Mouse (Mus musculus) embryo, embryonic 9.5 days (tissue): ENCODE results near the gene Itgam.
"Not testable (repeated sequence)": the region's sequence is repeated elsewhere in the genome, so short reads cannot be mapped to it uniquely, and the experiment has no call there.

Source experiments
- DNase-seq: peaks from one replicate; pipeline ENCODE4 v3.0.0-alpha.2; 2017; ENCODE audit errors: extremely low spot score

Itgam gene

GRCm38 (mm10) chr7:128132148-128132547, 69.7 kb downstream of the Itgam start:
- no peak for DNase-seq

GRCm38 (mm10) chr7:128133596-128133995, 71.2 kb downstream of the Itgam start:
- no peak for DNase-seq

GRCm38 (mm10) chr7:128136927-128137326, 74.5 kb downstream of the Itgam start:
- no peak for DNase-seq

- no peak for DNase-seq
These were observed 77.2 kb downstream of the Itgam start for GRCm38 (mm10) chr7:128139611-128140010.

- no peak for DNase-seq
These were observed 88.5 kb downstream of the Itgam start for GRCm38 (mm10) chr7:128150970-128151369.

GRCm38 (mm10) chr7:128154076-128154475, 91.6 kb downstream of the Itgam start, which contains the start of gene Itgad:
TSS of gene Itgad (plus strand) at chr7:128154376.
- no peak for DNase-seq

- DNase-seq: no peak
These were observed 92.5 kb downstream of the Itgam start for GRCm38 (mm10) chr7:128154924-128155323.

- DNase-seq: not testable (repeated sequence)
These were observed 96.4 kb downstream of the Itgam start for GRCm38 (mm10) chr7:128158688-128159354.

GRCm38 (mm10) chr7:128164001-128164400, 101.6 kb downstream of the Itgam start:
- no peak for DNase-seq

GRCm38 (mm10) chr7:128166391-128166790, 104.0 kb downstream of the Itgam start:
- no peak for DNase-seq
